Mouse (Mus musculus) C2C12 (cell line): Measurements from ENCODE around the gene Adcy7.
A peak's percentile ranks its signal among the peaks of the same experiment; 100 is the strongest.

Source experiments
- CEBPB ChIP-seq: IDR thresholded peaks from one replicate; pipeline ENCODE4 v1.6.1; 2011; ENCODE audit warnings: low read depth, mild to moderate bottlenecking, control low read depth, moderate library complexity
- CTCF ChIP-seq: IDR thresholded peaks from one replicate; pipeline ENCODE4 v1.5.1; 2011; ENCODE audit not compliant: control insufficient read depth, insufficient read depth, insufficient read length
- MYOD1 ChIP-seq: IDR thresholded peaks from one replicate; pipeline ENCODE4 v1.6.1; 2011; ENCODE audit warnings: low read depth; ENCODE audit not compliant: control insufficient read depth, insufficient read length

DNA sequence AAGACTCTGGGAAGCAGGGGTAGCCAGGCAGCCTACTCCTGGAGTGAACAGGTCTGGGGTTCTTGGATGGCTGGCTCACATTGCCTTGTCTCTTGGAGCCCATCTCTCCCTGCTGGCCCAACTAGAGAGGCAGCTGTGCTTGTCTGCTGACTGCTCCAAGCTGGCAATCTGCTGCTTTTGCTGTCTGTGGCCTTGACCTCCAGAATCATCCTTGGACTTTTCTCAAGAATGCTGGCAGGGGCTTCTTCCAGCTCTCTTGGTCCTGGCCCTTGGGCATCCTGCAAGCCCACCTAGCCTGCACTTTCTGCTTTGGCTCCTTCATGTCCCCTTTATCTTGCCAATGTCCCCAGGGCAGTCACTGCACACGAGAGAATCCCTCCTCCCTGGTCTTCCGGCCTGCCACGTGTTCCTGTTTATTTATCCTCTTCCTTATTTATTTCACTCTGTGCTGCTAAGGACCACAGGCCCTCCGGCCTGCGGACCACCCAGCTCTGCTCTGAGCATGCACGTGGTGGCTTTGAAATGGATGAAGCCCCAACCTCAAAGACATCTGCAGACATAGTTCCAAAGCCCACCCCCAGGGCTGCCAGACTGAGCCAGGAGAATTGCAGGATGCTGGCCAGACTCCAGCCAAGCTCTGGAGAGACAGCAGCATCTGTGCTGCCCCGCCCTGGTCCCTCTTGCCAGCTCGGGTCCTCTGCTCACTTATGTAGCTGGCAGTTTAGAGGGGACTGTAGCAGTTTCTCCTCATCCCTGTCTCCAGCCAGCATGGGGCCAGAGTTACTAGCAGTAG lies 44.1 kb downstream of the Adcy7 start:
- TF ChIP-seq CTCF (no peak), MYOD1 (peak; percentile 93), CEBPB (no peak)
